Mouse (Mus musculus): ENCODE results near the gene Phf8.
"Not testable (repeated sequence)": the region's sequence is repeated elsewhere in the genome, so short reads cannot be mapped to it uniquely, and the experiment has no call there.

Phf8 gene

DNA sequence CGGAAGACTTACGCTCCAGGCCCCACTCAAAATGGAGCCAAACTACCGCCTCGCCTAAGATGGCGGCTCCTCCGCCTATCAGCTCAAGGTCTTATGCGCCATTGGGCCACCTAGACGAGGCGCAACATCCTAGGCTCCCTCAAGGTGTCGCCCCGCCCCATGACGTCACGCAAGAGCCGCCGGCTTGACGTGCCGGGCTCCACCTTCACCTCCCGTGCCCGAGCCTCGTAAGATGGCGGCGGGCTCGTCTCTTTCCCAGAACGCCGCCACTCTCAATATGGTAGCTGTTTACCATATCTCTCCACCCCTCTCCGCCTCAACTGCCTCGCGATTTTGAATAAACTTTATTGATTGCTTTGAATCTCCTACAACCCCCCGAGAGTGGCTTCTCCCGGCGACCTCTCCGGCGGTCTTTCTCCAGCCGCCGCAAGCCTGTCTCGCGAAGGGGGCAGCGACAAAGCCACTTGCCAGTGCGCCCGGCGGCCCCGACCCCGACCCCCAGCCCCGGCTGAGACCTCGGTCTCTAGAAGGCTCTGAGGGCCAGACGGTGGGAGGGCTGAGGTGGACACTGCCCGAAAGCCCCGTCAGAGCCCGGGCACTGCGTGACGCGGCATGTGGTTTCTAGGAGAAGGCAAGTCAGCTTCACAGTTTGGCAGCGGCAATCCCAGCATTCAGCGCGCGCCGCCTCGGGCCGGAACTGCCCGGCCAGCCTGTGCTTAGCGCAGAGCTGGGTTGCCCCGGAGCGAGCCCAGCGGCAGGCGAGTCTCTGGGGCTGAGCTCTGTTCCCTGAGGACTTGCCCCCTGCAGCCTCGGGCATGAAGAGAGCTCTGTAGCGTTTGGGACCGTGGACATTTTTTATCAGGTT is at the start of gene Phf8:
Gene Phf8 (plus strand): TSS at position 215 of the 865 bp plus-strand sequence.
- peak; percentile 97 for DNase-seq (ENCODE audit: low spot score)

GRCm38 (mm10) chrX:151488128-151488527 is 32.3 kb upstream of the Phf8 start:
- DNase-seq (ENCODE audit: low spot score) = no peak

DNA sequence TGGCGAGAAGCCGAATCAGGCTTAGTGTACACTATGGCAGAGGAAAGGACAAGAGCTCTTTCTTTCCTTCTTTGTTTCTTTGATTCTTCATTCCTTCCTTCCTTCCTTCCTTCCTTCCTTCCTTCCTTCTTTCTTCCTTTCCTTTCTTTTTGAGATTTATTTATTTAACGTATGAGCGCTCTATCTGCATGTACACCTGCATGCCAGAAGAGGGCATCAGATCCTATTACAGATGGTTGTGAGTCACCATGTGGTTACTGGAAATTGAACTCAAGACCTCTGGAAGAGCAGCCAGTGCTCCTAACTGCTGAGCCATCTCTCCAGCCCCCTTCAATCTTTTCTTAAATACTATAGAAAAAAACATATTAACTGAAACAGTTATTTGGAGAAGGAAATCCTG is 27.2 kb upstream of the Phf8 start:
- DNase-seq (ENCODE audit: low spot score) = not testable (repeated sequence)

- no peak for DNase-seq (ENCODE audit: low spot score)
These were observed 23.9 kb upstream of the Phf8 start for GRCm38 (mm10) chrX:151496596-151496995.

DNA sequence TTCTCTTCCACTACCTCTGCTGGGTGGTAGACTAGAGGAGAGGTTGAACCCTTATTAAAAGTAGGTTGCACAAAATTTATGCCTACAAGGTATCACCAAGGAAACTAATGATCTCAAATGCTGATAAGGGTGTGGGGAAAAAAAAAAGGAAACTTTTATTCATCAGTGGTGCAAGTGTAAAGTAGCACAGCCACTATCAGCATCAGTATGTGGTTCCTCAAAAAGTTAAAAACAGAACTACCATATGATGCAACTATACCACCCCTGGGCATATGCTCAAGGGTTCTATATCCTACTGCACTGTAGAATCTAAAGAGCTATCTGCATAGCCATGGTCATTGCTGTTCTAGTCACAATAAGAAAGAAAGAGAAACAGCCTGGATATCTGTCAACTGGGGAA is 11.9 kb upstream of the Phf8 start:
- no peak for DNase-seq (ENCODE audit: low spot score)

- DNase-seq (ENCODE audit: low spot score) = no peak
These were observed 10.6 kb upstream of the Phf8 start for GRCm38 (mm10) chrX:151509906-151510305.

DNA sequence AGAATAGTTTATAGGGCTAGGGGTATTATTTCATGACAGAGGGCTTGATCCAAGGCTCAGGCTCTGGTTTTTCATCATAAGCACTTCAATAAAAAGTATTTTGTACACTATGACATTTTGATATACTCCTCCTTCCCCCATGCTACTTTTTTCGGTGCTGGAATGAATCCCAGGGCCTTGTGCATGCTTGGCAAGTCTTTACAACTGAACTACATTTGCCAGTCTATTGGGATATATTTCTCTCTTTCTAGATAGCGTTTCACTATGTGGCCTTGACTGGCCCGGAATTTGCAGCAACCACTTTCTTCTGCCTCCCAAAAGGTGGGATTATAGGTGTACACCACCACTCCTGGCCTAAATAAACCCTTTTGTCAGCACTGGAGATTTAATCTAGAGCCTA is 7.4 kb upstream of the Phf8 start:
- DNase-seq (ENCODE audit: low spot score) = no peak

DNA sequence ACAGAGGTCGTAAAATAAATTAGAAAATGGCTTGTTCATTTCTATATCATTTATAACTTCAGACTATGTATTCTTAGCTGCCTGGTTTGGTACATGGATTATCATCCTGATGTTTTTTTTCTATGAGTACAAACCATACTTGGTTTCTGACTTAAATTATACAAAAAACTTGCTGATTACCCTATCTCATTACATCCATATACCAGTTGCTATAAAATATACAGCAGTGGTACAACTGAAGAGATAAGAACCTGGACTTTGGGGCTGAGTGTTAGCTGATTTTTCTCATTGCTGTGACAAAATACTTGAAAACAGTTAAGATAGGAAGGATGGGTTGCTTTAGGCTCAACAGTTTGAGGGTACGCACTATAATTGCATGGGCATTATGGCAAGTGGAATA is 6.8 kb upstream of the Phf8 start:
- DNase-seq (ENCODE audit: low spot score) = no peak

GRCm38 (mm10) chrX:151518181-151518580 is 2.3 kb upstream of the Phf8 start:
- DNase-seq (ENCODE audit: low spot score) = no peak

DNA sequence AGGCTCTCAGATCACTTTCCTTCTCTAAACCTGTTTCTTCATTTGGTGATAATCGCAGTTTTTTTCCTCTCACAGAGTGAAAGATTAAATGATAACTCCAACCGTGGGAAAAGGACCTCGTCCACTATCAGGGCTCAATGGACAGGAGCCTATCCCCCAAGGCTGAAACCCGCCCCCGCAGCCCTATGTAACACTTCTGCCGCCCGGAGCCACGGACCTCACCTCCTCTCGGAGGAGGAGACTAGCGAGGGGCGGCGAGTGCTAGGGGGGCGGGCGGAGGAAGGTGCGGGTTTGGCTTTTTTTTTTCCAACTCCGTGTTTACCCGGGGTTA is 380 bp upstream of the Phf8 start:
- no peak for DNase-seq (ENCODE audit: low spot score)

GRCm38 (mm10) chrX:151521786-151522522 is 1.5 kb downstream of the Phf8 start:
- DNase-seq (ENCODE audit: low spot score) = peak; percentile 3

- DNase-seq (ENCODE audit: low spot score) = no peak
These were observed 32.9 kb downstream of the Phf8 start for GRCm38 (mm10) chrX:151553356-151553755.

DNA sequence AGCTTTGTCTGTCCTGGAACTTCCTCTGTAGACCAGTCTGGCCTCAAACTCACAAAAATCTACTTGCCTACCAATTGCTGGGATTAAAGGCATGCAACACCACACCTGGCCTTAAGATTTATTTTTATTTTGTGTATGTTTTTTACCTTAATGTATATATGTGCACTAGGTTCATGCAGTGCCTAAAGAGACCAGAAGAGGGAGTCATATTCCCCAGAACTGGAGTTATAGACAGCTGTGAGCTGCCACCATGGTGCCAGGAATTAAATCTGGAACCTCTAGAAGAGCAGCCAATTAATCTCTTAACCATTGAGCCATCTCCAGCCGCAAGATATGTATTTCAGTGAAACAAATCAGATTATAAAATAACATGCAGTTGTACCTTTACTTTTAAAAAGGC is 54.7 kb downstream of the Phf8 start:
- DNase-seq (ENCODE audit: low spot score) = no peak

- no peak for DNase-seq (ENCODE audit: low spot score)
These were observed 122.9 kb downstream of the Phf8 start for GRCm38 (mm10) chrX:151643386-151643785.

- no peak for DNase-seq (ENCODE audit: low spot score)
These were observed 133.3 kb downstream of the Phf8 start for GRCm38 (mm10) chrX:151653744-151654143.

- DNase-seq (ENCODE audit: low spot score) = no peak
These were observed 154.2 kb downstream of the Phf8 start for GRCm38 (mm10) chrX:151674492-151675171.
